Mouse (Mus musculus) naive thymus-derived CD4-positive, alpha-beta T cell, adult 2 months (primary cell): Measurements from ENCODE around the gene Pitpnb.

Source experiments
- DNase-seq: peaks from one replicate; pipeline ENCODE4 v3.0.0-alpha.2; 2011; ENCODE audit warnings: low read depth

Gene Pitpnb

DNA sequence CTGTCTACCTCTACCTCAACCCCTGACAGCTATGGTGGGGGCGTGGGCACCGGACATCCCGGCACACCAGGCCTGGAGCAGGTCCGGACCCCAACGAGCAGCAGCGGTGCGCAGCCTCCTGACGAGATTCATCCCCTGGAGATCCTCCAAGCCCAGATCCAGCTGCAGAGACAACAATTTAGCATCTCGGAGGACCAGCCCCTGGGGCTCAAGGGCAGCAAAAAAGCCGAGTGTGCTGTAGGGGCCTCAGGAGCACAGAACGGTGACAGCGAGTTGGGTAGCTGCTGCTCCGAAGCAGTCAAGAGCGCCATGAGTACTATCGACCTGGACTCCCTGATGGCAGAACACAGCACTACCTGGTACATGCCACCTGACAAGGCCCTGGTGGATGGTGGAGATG, 90.9 kb downstream of the Pitpnb start:
- DNase-seq: no peak

DNA sequence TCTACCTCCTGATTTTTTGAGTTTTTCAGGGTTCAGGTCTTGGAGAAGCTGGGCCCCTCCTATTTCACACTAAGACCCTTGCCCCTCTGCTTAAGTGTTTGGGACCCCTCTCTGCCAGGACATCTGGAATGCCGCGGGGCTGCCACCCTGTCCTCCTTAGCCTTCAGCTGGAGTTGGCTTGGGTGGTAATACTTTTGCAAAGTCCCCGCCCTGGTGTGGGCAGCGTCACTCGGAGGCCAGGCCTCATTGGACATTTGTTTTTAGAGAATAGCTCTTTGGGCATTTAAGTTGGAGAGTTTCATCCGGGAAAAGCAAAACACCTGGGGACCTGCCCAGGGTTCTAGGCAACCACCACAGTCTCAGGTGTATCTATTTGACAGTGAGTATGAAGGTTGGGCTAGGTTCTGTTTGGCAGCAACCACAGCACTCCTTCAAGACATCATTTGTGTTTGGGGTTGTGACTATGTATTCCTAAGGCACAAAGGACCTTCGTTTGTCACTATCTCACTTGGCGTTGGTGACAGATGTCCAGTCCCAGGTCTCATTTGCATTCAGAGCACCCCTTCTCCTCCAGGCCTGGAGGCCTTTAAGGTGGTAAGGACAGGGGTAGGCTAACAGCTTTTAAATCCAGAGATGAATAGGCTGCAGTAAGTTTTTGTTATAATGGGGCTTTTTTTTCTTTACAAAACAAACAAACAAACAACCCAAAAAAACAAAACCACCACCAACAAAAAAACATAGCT, 91.7 kb downstream of the Pitpnb start:
- DNase-seq: no peak

DNA sequence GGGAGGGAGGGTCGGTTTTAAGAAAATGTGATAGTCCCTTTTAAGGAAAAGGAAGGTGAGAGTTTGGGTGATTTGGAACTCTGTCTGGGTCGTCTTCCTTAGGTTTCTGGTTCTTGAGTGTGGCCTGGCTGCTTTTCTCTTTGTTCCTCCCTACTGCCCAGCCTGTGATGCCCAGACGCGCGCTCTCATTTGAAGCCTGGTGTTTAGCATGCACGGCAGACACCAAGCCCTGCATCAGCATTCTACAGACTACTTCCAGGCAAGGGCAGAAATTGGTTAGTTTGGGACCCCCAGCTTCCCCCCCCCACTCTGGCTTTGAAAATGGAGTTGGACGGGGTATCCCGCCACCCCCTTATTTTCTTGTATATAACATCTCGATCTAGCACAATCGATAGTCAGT, 92.4 kb downstream of the Pitpnb start:
- DNase-seq: no peak

DNA sequence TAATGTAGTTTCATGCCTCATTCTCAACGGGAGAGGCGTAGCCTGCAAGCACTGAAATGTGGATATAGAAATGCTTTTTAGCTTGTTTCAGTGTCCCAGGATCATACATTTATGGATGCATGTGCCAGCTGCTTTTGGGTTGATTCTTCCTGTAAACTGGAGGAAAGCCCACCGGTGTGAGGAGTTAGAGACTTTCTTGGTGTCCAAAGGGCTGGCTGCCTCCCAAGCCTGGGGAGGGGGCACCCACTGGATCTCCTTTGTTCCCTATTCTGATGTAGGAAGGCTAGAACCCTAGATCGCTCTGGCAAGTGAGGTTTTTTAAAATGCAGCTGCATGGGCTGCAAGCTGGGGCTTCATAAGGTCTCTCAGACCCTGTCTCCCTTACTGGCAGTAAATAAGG, 93.1 kb downstream of the Pitpnb start:
- no peak for DNase-seq

DNA sequence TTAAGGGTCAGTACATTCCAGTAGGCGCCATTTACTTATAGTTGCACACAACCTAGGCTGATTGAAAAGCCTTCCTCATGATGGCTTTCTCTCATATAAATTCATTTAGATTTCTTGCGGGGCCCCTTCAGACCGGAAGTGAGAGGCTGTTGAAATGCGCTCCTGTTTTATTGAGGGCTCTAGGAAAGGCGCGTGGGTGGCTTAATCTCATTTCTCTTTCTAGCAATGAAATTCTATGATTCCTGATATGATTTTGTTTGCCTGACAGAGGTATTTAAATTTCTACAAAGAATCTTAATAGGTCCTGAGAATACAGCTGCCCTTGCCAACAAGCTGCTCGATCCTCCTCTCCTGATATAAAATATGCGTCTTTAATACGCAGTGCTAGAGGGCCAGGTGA, 95.2 kb downstream of the Pitpnb start:
- no peak for DNase-seq

DNA sequence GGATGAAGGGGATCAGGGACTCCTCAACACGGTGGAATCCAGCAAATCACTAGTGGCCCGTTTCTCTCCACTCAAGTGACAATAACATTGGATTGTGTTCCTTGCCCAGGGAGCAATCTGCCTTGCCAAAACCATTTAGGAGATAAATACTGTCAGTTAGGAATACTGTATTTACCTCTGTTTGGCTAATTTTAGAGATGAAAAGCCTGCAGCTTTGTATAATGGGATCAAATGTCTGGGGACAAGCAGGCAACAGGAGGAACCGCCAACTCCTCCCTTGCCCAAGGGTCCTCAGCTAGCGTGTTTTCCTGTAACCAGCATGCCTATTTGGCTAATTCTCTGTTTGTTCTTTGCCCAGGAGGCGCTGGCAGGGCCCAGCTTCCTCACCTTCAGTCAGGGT, 95.7 kb downstream of the Pitpnb start:
- no peak for DNase-seq

DNA sequence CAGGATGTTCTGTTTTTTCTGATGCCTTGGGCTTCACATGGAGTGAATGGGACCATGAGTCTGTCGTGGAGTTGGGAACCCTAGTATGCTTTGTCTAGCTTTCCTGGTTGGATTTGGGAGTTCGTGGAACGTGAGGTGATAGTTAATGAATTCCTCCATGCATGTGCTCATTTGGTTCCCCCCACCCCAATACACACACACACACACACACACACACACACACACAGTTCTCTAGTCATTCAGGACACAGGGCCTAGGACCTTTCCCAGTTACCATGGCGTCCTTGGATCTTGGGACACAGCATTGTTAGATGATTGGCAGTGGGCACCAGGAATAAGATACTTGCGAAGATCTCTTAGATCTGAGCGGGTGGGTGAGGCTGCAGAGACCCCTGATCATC, 98.3 kb downstream of the Pitpnb start:
- no peak for DNase-seq

DNA sequence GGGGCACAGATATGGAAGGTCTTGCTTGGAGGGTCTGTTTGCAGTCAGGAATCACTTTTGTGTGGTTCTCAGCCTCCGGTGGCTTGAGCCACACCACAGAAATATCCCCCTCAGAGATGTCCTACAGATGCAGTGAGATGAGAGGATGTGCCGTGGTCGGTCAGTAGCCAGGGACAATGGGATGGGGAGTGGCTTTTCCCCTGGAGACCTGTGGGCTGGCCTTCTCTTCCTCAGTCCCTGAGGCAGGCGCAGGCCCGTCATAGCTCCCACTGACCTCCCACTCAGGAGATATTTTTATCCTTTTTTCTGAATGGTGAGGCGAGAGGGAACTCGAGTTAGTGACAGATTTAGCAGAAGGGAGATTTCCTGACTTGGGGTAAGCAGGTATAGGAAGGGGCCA, 99.2 kb downstream of the Pitpnb start:
- no peak for DNase-seq

DNA sequence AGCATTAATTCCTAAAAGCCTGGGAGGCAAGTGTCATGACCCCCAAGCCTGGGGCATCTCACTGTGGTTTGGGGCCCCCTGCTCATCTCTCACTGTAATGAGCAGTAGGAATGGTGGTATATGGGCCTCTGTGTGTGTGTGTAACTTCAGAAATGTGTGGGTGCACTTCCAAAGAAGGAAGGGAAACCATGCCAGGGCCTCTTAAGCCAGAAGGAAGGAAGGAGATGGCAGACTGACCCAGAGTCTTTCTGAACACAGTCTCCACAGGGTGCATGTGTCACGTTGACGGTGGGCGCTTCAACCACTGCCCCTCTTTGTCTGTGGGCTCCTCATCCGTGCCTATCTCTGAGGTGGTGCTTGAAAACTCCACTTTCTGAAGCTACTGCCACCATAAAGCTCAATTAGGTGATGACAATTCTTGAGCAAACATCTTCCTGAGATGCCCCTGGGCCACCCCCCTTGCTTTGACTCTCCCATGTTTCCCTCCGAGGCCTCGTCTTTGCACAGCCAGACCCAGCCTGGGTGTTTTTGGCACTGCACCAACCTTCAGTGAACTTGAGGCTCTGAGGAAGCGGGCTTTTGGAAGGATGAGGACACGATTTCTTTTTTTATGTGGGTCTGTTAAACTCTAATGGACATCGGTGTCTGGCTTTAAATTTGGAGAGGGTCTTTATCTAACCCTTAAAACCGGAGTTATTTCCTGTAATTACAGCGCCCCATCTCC, 100.6 kb downstream of the Pitpnb start:
- DNase-seq: no peak

DNA sequence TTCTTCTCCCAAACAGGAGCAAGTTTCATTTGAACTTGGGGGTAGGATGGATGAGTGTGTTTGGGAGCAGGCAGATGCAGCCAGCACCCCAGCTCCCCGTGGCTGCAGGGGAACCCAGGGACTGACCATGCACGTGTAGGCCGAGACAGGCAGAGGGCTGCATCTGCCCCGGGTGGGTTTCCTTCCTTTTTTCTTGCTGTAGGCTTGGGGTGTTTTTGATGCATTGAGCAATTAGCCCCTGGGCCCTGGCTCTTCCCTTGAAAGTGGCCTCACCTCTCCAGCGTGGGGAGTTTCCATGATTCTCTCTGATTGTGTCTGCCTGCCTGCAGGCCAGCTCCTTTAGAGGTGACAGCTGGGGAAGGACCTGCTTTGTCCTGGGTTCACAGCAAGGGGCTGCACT, 102.3 kb downstream of the Pitpnb start:
- no peak for DNase-seq

DNA sequence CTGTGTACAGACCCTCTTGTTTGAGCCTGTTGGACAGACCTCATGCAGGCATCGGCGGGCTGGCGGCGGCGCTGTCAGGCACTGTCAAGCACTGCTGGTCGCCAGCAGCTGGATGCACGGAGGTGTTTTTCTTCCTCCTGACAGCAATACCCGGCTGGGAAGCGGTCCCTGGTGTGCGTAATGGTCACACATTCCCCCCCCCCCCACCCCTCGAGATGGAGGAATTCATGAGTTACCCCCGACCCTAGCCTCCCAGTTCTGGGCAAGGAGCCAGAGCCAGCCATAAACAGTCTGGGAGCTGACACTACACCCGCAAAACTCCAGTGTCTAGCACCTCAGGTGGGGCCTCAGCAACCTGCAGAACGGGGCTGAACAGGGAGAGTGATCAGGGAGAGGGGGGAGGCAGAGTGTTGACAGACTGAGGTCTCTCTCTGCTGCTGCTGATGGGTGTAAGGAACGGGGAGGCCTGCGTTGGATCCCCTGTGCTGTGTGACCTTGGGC, 103.8 kb downstream of the Pitpnb start:
- DNase-seq: no peak

DNA sequence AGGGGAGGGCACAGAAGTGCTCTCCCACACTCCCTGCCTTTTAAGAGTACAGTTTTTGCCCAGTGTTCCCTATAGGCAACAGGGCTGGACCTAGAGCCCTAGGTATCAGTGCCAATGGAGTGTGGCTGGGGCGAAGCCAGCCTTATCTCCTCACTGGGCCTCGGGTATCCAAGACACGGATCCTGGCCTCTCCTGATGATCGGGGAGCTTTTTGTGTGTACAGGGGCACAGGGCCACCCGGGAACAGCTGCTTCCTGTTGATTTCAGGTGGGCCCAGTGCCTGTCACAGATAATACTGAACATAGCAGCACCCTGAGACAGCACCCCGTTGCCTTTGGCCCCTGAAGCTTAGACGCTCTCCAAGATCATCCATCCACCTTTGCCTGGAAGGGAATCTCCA, 105.7 kb downstream of the Pitpnb start:
- DNase-seq: no peak

DNA sequence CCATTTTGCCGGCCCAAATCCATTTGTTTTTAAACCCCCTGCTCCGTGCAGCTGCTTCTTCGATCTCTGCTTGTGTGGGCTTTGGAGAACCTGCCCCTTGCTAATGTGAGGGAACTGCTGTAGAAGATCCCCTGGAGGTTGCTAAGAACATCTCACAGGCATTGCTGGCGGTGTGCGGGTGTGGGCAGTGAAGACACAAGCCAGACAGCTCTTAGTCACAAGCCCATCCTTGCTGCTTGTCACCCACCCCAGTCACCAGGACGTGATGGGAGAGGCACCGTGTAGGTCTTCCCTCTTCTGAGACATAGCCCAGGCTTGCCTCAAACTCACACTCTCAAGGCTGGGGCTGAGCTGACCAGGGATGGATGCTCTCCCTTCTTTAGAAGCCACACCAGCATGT, 106.6 kb downstream of the Pitpnb start:
- DNase-seq: no peak
